Mouse (Mus musculus) thymus, adult 2 months (tissue): Measurements from ENCODE around the gene Chac1. TPM values are rescaled to one million over a fixed set of nuclear protein-coding genes. Genes with fewer than 3 reads are reported as not detected.

Source experiments
- DNase-seq: peaks from one replicate; pipeline ENCODE4 v3.0.0; 2021
- H3K27ac ChIP-seq: fragments of 200-500 bp; 2 replicates; pipeline ENCODE4 v1.5.1; 2012; ENCODE audit warnings: low read length, control low read depth; ENCODE audit not compliant: control insufficient read depth, insufficient read depth
- H3K27me3 ChIP-seq: fragments of 200-500 bp; 2 replicates; pipeline ENCODE4 v1.6.1; 2012; ENCODE audit warnings: mild to moderate bottlenecking, low read length, moderate library complexity, mixed read lengths; ENCODE audit not compliant: control insufficient read depth, insufficient read depth
- H3K36me3 ChIP-seq: fragments of 200-500 bp; 2 replicates; pipeline ENCODE4 v1.6.1; 2012; ENCODE audit warnings: mild to moderate bottlenecking, low read length, moderate library complexity; ENCODE audit not compliant: control insufficient read depth, insufficient read depth
- H3K4me1 ChIP-seq: fragments of 200-500 bp; replicated peaks from 2 replicates; pipeline ENCODE4 v1.6.1; 2012; ENCODE audit warnings: low read length; ENCODE audit not compliant: control insufficient read depth, insufficient read depth
- H3K4me3 ChIP-seq: fragments of 200-500 bp; 2 replicates; pipeline ENCODE4 v1.5.1; 2012; ENCODE audit warnings: mild to moderate bottlenecking, low read length, control low read depth, moderate library complexity; ENCODE audit not compliant: control insufficient read depth, insufficient read depth
- CTCF ChIP-seq: fragments of 200-500 bp; IDR thresholded peaks from 2 replicates; pipeline ENCODE4 v1.5.1; 2012; ENCODE audit warnings: mild to moderate bottlenecking, control low read depth, low read length, moderate library complexity, borderline replicate concordance; ENCODE audit not compliant: control insufficient read depth, poor library complexity, insufficient read depth; ENCODE audit errors: extremely low read depth
- POLR2A ChIP-seq: fragments of 200-500 bp; IDR thresholded peaks from 2 replicates; pipeline ENCODE4 v1.6.1; 2012; ENCODE audit warnings: mild to moderate bottlenecking, low read length, control low read depth, moderate library complexity; ENCODE audit not compliant: control insufficient read depth, poor library complexity, insufficient read depth; ENCODE audit errors: extremely low read depth
- WGBS: fragments of 180-500 bp; shearing (Covaris S2); methylation state at CpG from one replicate; pipeline ENCODE4 v1.1.7; 2018; 5-methylcytosine and 5-hydroxymethylcytosine counted together
- polyA plus RNA-seq: library from polyadenylated mRNA; depleted of rRNA; stranded (reverse); fragments of >200 nt; gene quantifications from 2 replicates; pipeline ENCODE4 v1.2.3, GENCODE M21; 2012

Gene Chac1
- polyA plus RNA-seq, 1 experiment = 1.1 TPM

DNA sequence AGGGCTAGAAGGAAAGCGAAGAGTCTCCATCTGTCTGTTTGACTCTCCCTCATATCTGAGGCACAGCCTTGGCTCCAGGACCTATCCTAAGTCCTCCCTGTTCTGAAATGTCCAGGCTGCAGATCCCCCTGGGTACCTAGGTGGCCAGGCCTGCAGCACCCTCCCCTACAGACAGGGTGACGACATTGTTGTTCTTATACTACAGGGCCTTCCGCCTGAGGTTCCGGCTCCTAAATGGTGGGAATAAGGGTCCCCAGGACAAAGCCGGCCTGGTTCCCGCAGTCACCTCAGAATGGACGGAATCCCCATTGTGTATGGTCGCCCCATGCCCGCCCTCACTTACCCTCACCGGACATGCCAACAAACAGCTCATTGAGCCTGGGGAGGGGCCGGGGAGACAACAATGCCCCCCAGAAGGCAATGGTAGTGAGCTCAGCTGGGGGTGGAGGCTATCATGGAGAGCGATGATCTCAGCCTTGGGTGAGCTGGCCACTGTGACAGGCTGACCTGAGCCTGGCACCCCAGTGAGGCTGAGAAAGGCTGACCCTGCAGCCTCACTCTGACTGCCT lies 36.2 kb upstream of the Chac1 start:
- no peaks in the 10 kb centered on the region for H3K27me3 ChIP-seq
- H3K4me3 ChIP-seq = no peak overlapping the region
- no peaks in the 10 kb centered on the region for H3K36me3 ChIP-seq
- H3K27ac ChIP-seq = no peak overlapping the region
- no peak for TF ChIP-seq POLR2A
- no peak for TF ChIP-seq CTCF
- WGBS = 98% methylated on average over 12 of the region's 12 CpGs
- H3K4me1 ChIP-seq = no peaks in the 10 kb centered on the region
- no peak for DNase-seq

DNA sequence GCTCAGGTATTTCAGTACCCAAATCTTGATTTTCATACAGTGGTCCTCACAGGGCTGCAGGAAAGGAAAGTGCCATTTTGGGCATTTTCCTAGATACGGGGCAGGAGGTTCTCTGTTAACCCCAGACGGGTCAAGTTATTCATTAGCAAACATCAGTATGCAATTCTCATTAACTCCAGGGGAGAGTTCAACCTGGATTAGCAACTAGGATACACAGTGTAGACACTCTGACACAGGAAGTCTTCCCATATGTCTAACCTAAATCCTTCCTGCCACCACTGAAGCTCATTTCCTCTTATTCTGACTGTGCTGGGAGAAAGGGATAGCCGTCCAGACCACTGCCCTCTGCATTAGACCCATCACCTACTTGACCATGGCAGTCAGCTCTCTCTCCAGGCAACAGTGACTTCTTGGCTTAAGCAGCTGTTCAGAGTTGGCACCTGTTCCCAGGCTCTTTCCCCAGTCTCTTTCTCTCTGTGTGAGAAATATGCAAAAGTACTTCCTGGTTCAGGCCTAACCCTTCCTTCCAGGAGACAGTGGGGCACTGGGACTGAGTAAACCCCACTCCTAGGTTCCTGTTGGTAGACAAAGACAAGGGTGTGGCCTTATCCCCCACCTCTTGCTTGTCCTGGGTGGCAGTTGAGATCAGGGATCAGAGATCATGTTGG lies 32.9 kb upstream of the Chac1 start:
- no peak for TF ChIP-seq POLR2A
- TF ChIP-seq CTCF = no peak
- H3K27me3 ChIP-seq = peaks cover 8% of the 10 kb centered on the region; the same call in 1 of the 2 replicates
- no peaks in the 10 kb centered on the region for H3K36me3 ChIP-seq
- 86% methylated on average over 3 of the region's 3 CpGs for WGBS
- H3K27ac ChIP-seq = no peak overlapping the region
- H3K4me3 ChIP-seq = no peak overlapping the region
- H3K4me1 ChIP-seq = peaks cover 12% of the 10 kb centered on the region
- no peak for DNase-seq

DNA sequence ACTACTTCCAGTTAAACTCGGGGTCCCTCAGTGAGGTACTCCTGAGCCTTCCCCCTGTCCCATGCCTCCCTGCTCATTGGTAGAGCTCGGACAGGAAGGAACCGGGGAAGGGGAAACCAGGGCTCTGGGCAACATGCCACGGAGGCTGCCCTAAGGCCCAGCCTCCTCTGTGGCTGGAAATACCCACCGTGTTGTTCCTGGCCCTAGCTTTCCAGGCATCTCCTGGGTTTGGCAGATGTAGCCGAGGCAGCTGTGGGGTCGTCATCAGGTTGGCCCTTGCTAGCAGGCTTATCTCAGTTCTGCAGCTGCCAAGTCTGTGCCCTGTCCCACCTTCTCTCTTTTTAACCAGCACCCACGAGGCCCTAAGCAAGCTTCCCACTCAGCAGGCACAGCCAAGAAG lies 30.5 kb upstream of the Chac1 start:
- 39% methylated on average over 8 of the region's 8 CpGs for WGBS
- TF ChIP-seq POLR2A (no peak), CTCF (no peak)
- DNase-seq = no peak
- no peak overlapping the region for H3K27ac ChIP-seq
- peaks cover 22% of the 10 kb centered on the region for H3K4me1 ChIP-seq
- H3K27me3 ChIP-seq = peaks cover 8% of the 10 kb centered on the region; the same call in 1 of the 2 replicates
- no peaks in the 10 kb centered on the region for H3K36me3 ChIP-seq
- no peak overlapping the region for H3K4me3 ChIP-seq

DNA sequence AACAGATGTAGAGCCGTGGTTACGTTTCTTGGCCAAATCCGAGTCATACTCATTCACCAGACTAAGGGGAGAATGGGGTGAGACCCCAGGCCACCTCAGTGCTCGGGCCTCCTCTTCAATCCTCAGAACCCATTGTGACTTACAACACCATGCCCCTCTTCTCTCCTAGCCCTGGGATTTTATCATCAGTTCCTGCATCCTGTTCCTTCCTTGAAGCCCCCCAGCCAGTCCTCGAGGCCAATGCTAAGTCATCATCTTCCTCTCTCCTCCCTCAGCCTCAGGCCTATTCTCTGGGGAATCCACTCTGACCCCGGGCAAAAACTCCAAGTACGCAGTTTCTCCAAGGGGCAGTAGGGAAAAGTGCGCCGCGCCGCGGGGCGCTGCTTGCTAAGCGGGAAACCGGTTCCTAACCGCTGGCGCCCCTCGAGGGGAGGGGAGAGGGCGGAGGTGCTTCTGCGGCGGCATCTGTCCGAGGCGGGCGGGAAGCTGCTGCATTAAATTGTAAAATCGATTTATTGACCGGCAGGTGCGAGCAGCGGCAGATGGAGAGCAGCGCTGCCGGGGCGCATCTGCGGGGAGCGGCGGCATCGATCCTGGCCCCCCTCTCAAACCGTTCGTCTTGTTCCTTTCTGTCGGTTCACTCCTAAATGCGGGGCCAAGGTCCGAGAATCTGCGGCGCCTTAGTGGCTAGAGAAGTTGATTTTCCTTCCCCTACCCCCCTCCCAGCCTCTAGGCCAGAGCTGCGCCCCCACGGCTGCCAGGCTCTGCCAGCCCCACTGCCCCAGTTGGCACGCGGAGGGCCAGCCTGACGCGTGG lies 29.1 kb upstream of the Chac1 start:
- no peaks in the 10 kb centered on the region for H3K36me3 ChIP-seq
- H3K4me1 ChIP-seq = peaks cover 31% of the 10 kb centered on the region
- TF ChIP-seq POLR2A (no peak), CTCF (no peak)
- DNase-seq = no peak
- no peak overlapping the region for H3K4me3 ChIP-seq
- no peak overlapping the region for H3K27ac ChIP-seq
- H3K27me3 ChIP-seq = peaks cover 19% of the 10 kb centered on the region; the same call in 1 of the 2 replicates
- WGBS = 10% methylated on average over 48 of the region's 48 CpGs

DNA sequence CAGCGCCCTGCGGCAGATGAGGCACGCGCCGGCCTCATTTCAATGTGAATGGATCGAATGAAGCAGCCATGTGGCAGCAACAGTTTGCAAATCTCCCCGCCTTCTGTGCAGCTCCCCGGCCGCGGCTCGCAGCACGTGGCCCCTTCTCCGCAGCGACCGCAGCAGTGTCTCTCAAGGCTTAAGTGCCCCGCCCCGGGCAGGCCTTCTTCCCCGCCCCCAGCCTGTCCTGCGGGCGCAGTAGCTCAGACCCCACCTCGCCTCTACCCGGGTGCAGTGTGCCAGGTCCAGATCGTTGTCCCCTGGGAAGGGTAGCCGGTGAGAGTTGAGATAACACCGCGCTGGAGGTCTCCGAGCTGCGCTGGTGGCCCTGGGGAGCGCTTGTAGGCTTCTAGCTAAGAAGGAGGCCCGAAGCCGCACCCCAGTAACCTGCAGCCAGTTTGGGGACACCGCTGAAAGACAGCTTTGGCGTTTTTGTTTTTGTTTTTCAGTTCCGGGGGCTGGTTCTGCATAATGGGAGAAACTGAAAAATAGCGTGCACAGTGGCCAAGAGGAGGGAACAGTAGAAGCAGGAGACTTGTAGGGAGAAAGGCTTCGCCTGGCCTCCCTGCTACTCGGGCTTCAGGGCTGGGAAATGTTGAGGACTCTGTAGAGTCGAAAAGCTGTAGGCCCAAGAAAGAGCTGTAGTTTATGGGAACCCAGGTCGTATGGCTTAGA lies 28.3 kb upstream of the Chac1 start:
- no peak for TF ChIP-seq CTCF
- TF ChIP-seq POLR2A = no peak
- no peak overlapping the region for H3K4me3 ChIP-seq
- H3K36me3 ChIP-seq = no peaks in the 10 kb centered on the region
- no peak for DNase-seq
- H3K4me1 ChIP-seq = peaks cover 34% of the 10 kb centered on the region
- H3K27ac ChIP-seq = no peak overlapping the region
- H3K27me3 ChIP-seq = peaks cover 19% of the 10 kb centered on the region; the same call in 1 of the 2 replicates
- 27% methylated on average over 39 of the region's 39 CpGs for WGBS
